Mouse (Mus musculus): ENCODE results near the gene Abca4. TPM values are rescaled to one million over a fixed set of nuclear protein-coding genes. Genes with fewer than 3 reads are reported as not detected.

The Abca4 gene
- polyA plus RNA-seq, 1 experiment, result 8.2 TPM

DNA sequence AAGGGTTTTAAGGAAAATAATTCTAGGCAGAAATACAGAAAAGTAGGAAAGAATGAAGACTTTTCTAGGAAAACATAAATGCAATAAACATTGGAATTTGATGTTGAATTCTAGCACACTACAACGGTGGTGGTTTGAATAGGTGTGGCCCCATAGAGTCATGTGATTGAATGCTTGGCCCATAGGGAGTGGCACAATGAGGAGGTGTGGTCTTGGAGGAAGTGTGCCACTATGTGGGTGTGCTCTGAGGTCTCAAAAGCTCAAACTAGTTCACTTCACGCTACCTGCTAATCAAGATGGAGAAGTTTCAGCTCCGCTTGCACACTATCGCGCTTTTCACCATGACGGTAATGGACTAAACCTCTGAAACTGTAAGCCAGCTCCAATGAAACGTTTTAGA is 25.8 kb upstream of the Abca4 start:
- DNase-seq, result no peak
- H3K4me3 ChIP-seq (ENCODE audit: insufficient read depth, low read depth, low read length), result no peak overlapping the region
- peaks cover 1% of the 10 kb centered on the region for H3K36me3 ChIP-seq (ENCODE audit: control insufficient read depth, insufficient read depth, low read length)
- TF ChIP-seq POLR2A (IDR thresholded peaks at IDR 0.05; ENCODE audit: low read depth, low read length) (no peak), CTCF (conservative IDR thresholded peaks at IDR 0.05; ENCODE audit: insufficient read depth, insufficient read length, low read depth, low read length) (no peak)
- peaks cover 5% of the 10 kb centered on the region; the same call in 1 of the 2 replicates for H3K4me1 ChIP-seq (ENCODE audit: control insufficient read depth, insufficient read depth, low read length)
- 92% methylated on average over 7 of the region's 7 CpGs for WGBS
- no peaks in the 10 kb centered on the region for H3K27me3 ChIP-seq (replicated peaks; ENCODE audit: control insufficient read depth, insufficient read depth, low read length)
- no peak overlapping the region for H3K27ac ChIP-seq (ENCODE audit: insufficient read depth, low read depth, low read length)

DNA sequence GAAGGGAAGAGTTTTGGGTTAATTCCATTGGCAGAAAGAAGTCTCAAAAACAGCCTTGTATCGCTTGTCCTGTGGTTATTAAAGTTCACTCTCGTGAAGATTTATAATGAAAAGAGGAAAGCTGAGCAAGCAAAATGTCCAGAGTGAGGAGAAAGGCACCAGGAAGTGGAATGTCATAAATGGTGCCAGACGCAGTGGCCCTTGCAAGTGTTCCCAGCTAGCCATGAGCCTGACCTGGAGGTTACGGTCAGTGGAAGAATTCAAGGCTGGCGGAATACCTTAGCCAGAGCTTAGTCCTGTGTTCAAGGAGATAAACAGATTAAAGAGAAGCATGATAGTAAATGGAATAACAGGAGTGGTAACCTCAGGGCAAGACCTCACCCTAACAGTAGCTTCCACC is 25.1 kb upstream of the Abca4 start:
- Histone ChIP-seq H3K27ac (ENCODE audit: insufficient read depth, low read depth, low read length) (peak overlapping the region; percentile 63), H3K4me3 (ENCODE audit: insufficient read depth, low read depth, low read length) (no peak overlapping the region), H3K27me3 (replicated peaks; ENCODE audit: control insufficient read depth, insufficient read depth, low read length) (no peaks in the 10 kb centered on the region), H3K36me3 (ENCODE audit: control insufficient read depth, insufficient read depth, low read length) (peaks cover under 1% of the 10 kb centered on the region), H3K4me1 (ENCODE audit: control insufficient read depth, insufficient read depth, low read length) (peaks cover 5% of the 10 kb centered on the region; the same call in 1 of the 2 replicates)
- DNase-seq, result peak; percentile 59
- TF ChIP-seq CTCF (conservative IDR thresholded peaks at IDR 0.05; ENCODE audit: insufficient read depth, insufficient read length, low read depth, low read length) (no peak), POLR2A (IDR thresholded peaks at IDR 0.05; ENCODE audit: low read depth, low read length) (no peak)
- 43% methylated on average over 5 of the region's 5 CpGs for WGBS

DNA sequence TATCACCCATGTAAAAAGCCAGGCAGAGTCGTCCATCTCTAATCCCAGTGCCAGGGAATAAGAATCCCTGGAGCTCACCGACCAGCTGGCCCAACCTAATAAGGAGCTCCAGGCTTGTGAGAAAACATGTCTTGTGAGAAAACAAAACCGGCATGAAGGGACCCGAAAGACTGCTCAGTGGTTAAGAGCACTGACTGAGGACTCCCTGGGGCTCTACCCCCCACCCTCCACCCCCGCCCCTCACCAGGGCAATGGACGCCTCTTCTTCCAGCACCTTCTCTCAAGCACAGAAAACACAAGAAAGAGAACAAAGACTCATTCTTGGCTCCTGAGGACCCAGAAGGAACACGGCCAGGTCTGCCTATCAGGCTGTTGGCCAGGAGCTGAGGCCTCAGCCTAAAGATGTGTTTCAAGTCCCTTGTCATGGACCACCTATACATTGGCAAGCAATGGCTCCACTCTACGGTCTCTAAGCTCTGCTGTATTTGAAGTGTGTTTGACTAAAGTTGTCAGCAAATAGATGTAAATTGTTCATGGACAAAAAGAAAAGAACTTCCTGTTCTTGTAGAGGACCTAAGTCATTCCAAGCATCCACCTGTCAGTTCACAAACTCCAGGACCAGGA is 23.1 kb upstream of the Abca4 start:
- peaks cover 5% of the 10 kb centered on the region; the same call in 1 of the 2 replicates for H3K4me1 ChIP-seq (ENCODE audit: control insufficient read depth, insufficient read depth, low read length)
- no peak overlapping the region for H3K27ac ChIP-seq (ENCODE audit: insufficient read depth, low read depth, low read length)
- 92% methylated on average over 8 of the region's 8 CpGs for WGBS
- no peaks in the 10 kb centered on the region for H3K27me3 ChIP-seq (replicated peaks; ENCODE audit: control insufficient read depth, insufficient read depth, low read length)
- DNase-seq, result no peak
- H3K4me3 ChIP-seq (ENCODE audit: insufficient read depth, low read depth, low read length), result no peak overlapping the region
- TF ChIP-seq CTCF (conservative IDR thresholded peaks at IDR 0.05; ENCODE audit: insufficient read depth, insufficient read length, low read depth, low read length), result no peak
- TF ChIP-seq POLR2A (IDR thresholded peaks at IDR 0.05; ENCODE audit: low read depth, low read length), result no peak
- H3K36me3 ChIP-seq (ENCODE audit: control insufficient read depth, insufficient read depth, low read length), result no peaks in the 10 kb centered on the region; the same call in 1 of the 2 replicates

DNA sequence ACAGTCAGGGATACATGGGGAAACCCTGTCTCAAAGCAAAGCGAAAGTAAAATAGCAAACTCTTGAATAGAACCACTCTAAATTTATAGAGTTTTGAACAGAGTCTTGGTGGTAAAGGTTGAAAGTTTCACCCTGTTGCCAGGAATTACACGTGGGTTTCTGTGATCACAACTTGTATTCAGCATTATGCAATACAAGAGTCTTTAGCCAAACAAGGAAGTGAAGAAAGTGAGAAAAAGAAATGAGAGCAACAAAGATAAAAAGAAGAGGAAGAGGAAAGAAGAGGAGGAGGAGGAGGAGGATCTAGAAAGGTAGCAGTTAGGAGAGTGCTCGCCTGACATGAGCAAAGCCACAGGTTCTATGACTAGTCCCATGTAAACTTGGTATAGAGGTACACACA is 21.9 kb upstream of the Abca4 start:
- Histone ChIP-seq H3K36me3 (ENCODE audit: control insufficient read depth, insufficient read depth, low read length) (no peaks in the 10 kb centered on the region; the same call in 1 of the 2 replicates), H3K27me3 (replicated peaks; ENCODE audit: control insufficient read depth, insufficient read depth, low read length) (no peaks in the 10 kb centered on the region), H3K4me1 (ENCODE audit: control insufficient read depth, insufficient read depth, low read length) (peaks cover 5% of the 10 kb centered on the region; the same call in 1 of the 2 replicates), H3K27ac (ENCODE audit: insufficient read depth, low read depth, low read length) (no peak overlapping the region; the same call in 1 of the 2 replicates), H3K4me3 (ENCODE audit: insufficient read depth, low read depth, low read length) (no peak overlapping the region)
- no peak for TF ChIP-seq POLR2A (IDR thresholded peaks at IDR 0.05; ENCODE audit: low read depth, low read length)
- TF ChIP-seq CTCF (conservative IDR thresholded peaks at IDR 0.05; ENCODE audit: insufficient read depth, insufficient read length, low read depth, low read length), result no peak
- DNase-seq, result no peak
- WGBS, result 70% methylated on average over 3 of the region's 3 CpGs

DNA sequence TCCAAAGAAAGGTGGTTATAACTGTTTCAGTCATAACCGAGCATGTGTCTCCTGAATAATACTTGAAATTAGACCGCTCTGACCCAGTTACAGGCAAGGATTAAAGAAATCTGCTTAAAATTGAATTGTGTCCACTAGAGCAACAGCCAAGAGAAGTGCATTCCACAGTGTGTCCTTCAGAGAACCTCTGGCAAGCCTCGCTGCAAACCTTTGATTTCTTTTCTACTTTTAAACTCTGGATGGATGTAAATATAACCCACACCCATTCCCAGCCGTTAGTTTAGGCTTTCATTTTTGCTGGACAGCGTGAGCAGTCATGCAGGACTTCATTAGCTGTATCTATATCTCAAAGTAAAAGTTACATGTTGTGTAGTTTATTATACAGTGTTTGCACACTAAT is 17.6 kb upstream of the Abca4 start:
- H3K27me3 ChIP-seq (replicated peaks; ENCODE audit: control insufficient read depth, insufficient read depth, low read length), result no peaks in the 10 kb centered on the region
- no peak for TF ChIP-seq POLR2A (IDR thresholded peaks at IDR 0.05; ENCODE audit: low read depth, low read length)
- no peak for TF ChIP-seq CTCF (conservative IDR thresholded peaks at IDR 0.05; ENCODE audit: insufficient read depth, insufficient read length, low read depth, low read length)
- 31% methylated on average over 5 of the region's 5 CpGs for WGBS
- 0 out of 2 replicates have a peak, but pooled peaks cover 2% of the 10 kb centered on the region for H3K4me1 ChIP-seq (ENCODE audit: control insufficient read depth, insufficient read depth, low read length)
- peak; percentile 70 for DNase-seq
- no peaks in the 10 kb centered on the region for H3K36me3 ChIP-seq (ENCODE audit: control insufficient read depth, insufficient read depth, low read length)
- peak overlapping the region; percentile 82; the same call in 1 of the 2 replicates for H3K27ac ChIP-seq (ENCODE audit: insufficient read depth, low read depth, low read length)
- no peak overlapping the region for H3K4me3 ChIP-seq (ENCODE audit: insufficient read depth, low read depth, low read length)

DNA sequence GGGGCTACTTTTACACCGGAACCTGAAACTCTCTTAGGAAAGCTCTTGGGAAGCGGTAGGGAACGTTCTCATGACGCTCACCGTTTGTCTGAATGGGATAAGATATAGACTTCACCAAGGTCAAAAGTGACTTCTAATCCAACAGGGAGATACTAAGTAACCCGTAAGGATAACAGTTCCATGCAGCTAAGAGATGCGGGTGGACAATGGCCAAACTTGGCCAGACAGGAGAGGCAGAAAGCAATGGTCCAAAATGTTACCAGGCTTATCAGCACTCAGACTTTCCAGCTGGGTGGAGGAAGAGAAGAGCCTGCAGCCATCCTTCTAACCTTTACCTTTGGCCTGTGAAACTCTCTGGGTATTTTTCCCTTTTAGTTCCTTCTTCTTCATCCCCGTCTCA is 16.5 kb upstream of the Abca4 start:
- Histone ChIP-seq H3K4me3 (ENCODE audit: insufficient read depth, low read depth, low read length) (no peak overlapping the region), H3K27me3 (replicated peaks; ENCODE audit: control insufficient read depth, insufficient read depth, low read length) (no peaks in the 10 kb centered on the region), H3K4me1 (ENCODE audit: control insufficient read depth, insufficient read depth, low read length) (0 out of 2 replicates have a peak, but pooled peaks cover 2% of the 10 kb centered on the region), H3K36me3 (ENCODE audit: control insufficient read depth, insufficient read depth, low read length) (no peaks in the 10 kb centered on the region), H3K27ac (ENCODE audit: insufficient read depth, low read depth, low read length) (peak overlapping the region; percentile 80; the same call in 1 of the 2 replicates)
- WGBS, result 87% methylated on average over 8 of the region's 8 CpGs
- TF ChIP-seq CTCF (conservative IDR thresholded peaks at IDR 0.05; ENCODE audit: insufficient read depth, insufficient read length, low read depth, low read length), result no peak
- no peak for TF ChIP-seq POLR2A (IDR thresholded peaks at IDR 0.05; ENCODE audit: low read depth, low read length)
- no peak for DNase-seq

DNA sequence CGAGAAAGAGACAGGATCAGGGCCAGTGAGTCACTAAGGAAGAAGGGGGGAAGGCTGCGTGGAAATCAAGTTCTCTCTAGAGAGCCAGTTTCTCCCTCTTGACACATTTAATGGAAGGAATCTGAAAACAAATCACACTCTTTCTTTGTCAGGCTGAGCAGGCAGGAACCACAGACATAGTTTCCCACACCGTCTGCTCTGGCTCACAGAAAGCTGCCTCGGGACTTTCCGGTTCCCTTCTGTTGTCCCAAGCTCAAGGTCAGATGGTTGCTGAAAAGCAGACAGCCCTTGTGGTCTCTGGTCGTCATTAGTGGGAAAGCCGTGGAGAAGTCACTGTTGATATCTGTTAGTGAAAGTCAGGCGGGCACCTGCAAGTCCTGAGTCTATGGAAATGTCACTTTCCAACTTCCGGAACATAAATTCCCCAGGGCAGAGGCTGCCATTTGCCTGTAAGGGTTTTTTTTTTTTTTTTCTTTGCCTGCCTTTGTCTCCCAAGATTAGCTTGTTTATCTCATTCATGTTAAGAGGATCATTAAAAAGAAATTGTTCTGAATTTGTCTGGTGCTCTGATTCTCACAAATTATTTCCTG is 10.9 kb upstream of the Abca4 start:
- Histone ChIP-seq H3K27ac (ENCODE audit: insufficient read depth, low read depth, low read length) (peak overlapping the region; percentile 75), H3K27me3 (replicated peaks; ENCODE audit: control insufficient read depth, insufficient read depth, low read length) (no peaks in the 10 kb centered on the region), H3K4me3 (ENCODE audit: insufficient read depth, low read depth, low read length) (no peak overlapping the region), H3K4me1 (ENCODE audit: control insufficient read depth, insufficient read depth, low read length) (peaks cover 18% of the 10 kb centered on the region), H3K36me3 (ENCODE audit: control insufficient read depth, insufficient read depth, low read length) (no peaks in the 10 kb centered on the region)
- DNase-seq, result peak; percentile 57
- TF ChIP-seq POLR2A (IDR thresholded peaks at IDR 0.05; ENCODE audit: low read depth, low read length) (no peak), CTCF (conservative IDR thresholded peaks at IDR 0.05; ENCODE audit: insufficient read depth, insufficient read length, low read depth, low read length) (no peak)
- WGBS, result 36% methylated on average over 9 of the region's 9 CpGs
